Mouse (Mus musculus): ENCODE results near the gene Crabp1. TPM values are rescaled to one million over a fixed set of nuclear protein-coding genes. Genes with fewer than 3 reads are reported as not detected.
A peak's percentile ranks its signal among the peaks of the same experiment; 100 is the strongest.

The Crabp1 gene
- total and polyA plus RNA-seq, 3 experiments = not detected

GRCm38 (mm10) chr9:54821442-54822100 is 57.0 kb downstream of the Crabp1 start:
- Histone ChIP-seq H3K27me3 (ENCODE audit: insufficient read depth, low read length) (peaks cover 9% of the 10 kb centered on the region; the same call in 1 of the 2 replicates), H3K4me1 (ENCODE audit: insufficient read depth, low read depth, low read length) (no peaks in the 10 kb centered on the region), H3K4me3 (ENCODE audit: low read depth, low read length) (no peak overlapping the region), H3K36me3 (replicated peaks) (no peaks in the 10 kb centered on the region), H3K9me3 (replicated peaks) (no peaks in the 10 kb centered on the region)
- TF ChIP-seq TAL1 (conservative IDR thresholded peaks at IDR 0.05; ENCODE audit: low read depth, low read length) (no peak), CTCF (IDR thresholded peaks at IDR 0.05; ENCODE audit: low read depth, low read length) (no peak), GATA1 (IDR thresholded peaks at IDR 0.05; ENCODE audit: borderline replicate concordance, low read length) (no peak), POLR2AphosphoS5 (IDR thresholded peaks at IDR 0.05; ENCODE audit: insufficient replicate concordance, low read depth, low read length) (no peak), GATA2 (IDR thresholded peaks at IDR 0.05; ENCODE audit: borderline replicate concordance, low read depth, low read length) (no peak)
- ATAC-seq (ENCODE audit: extremely low read depth, insufficient number of reproducible peaks, low FRiP score, poor library complexity, severe bottlenecking) (no peak), DNase-seq (ENCODE audit: low spot score) (peak; percentile 10)

Other genes with a start within 250 kb of the Crabp1 start
- gene Sh2d7, start 225.8 kb upstream of the Crabp1 start, total RNA-seq (2014; fragmentation: Nextera tagmentation) = not detected in 2 replicates
- gene Sh2d7, start 225.8 kb upstream of the Crabp1 start, total RNA-seq (2017) = 0.05 and 0.06 TPM in 2 replicates
- gene Sh2d7, start 225.8 kb upstream of the Crabp1 start, polyA plus RNA-seq (2012) = not detected in 2 replicates
- not detected in 2 replicates for gene Cib2, start 204.5 kb upstream of the Crabp1 start, total RNA-seq (2014; fragmentation: Nextera tagmentation)
- 0.17 TPM in 1 of 2 replicates, not detected in the other for gene Cib2, start 204.5 kb upstream of the Crabp1 start, total RNA-seq (2017)
- gene Cib2, start 204.5 kb upstream of the Crabp1 start, polyA plus RNA-seq (2012) = 0.04 and 0.08 TPM in 2 replicates
- 76.3 and 79.5 TPM in 2 replicates for gene Idh3a, start 178.4 kb upstream of the Crabp1 start, total RNA-seq (2014; fragmentation: Nextera tagmentation)
- gene Idh3a, start 178.4 kb upstream of the Crabp1 start, total RNA-seq (2017) = 60.8 and 71.5 TPM in 2 replicates
- gene Idh3a, start 178.4 kb upstream of the Crabp1 start, polyA plus RNA-seq (2012) = 20.3 and 21.7 TPM in 2 replicates
- gene Acsbg1, start 102.9 kb upstream of the Crabp1 start, total RNA-seq (2014; fragmentation: Nextera tagmentation) = 0.34 TPM in 1 of 2 replicates, not detected in the other
- 0.12 and 0.38 TPM in 2 replicates for gene Acsbg1, start 102.9 kb upstream of the Crabp1 start, total RNA-seq (2017)
- 0.02 and 0.03 TPM in 2 replicates for gene Acsbg1, start 102.9 kb upstream of the Crabp1 start, polyA plus RNA-seq (2012)
- gene Dnaja4, start 65.9 kb upstream of the Crabp1 start, total RNA-seq (2014; fragmentation: Nextera tagmentation) = 18.6 TPM in 1 of 2 replicates, not detected in the other
- 0.12 and 0.16 TPM in 2 replicates for gene Dnaja4, start 65.9 kb upstream of the Crabp1 start, total RNA-seq (2017)
- gene Dnaja4, start 65.9 kb upstream of the Crabp1 start, polyA plus RNA-seq (2012) = not detected in 2 replicates
- 55.8 and 67.6 TPM in 2 replicates for gene Wdr61, start 30.2 kb upstream of the Crabp1 start, total RNA-seq (2014; fragmentation: Nextera tagmentation)
- 109 and 124 TPM in 2 replicates for gene Wdr61, start 30.2 kb upstream of the Crabp1 start, total RNA-seq (2017)
- gene Wdr61, start 30.2 kb upstream of the Crabp1 start, polyA plus RNA-seq (2012) = 12.5 and 32.6 TPM in 2 replicates
- gene Ireb2, start 99.0 kb downstream of the Crabp1 start, total RNA-seq (2014; fragmentation: Nextera tagmentation) = 60.7 and 70.9 TPM in 2 replicates
- gene Ireb2, start 99.0 kb downstream of the Crabp1 start, total RNA-seq (2017) = 46.0 and 47.0 TPM in 2 replicates
- gene Ireb2, start 99.0 kb downstream of the Crabp1 start, polyA plus RNA-seq (2012) = 1.4 and 2.1 TPM in 2 replicates
- gene Hykk, start 152.5 kb downstream of the Crabp1 start, total RNA-seq (2014; fragmentation: Nextera tagmentation) = not detected in 2 replicates
- 0.06 and 0.16 TPM in 2 replicates for gene Hykk, start 152.5 kb downstream of the Crabp1 start, total RNA-seq (2017)
- gene Hykk, start 152.5 kb downstream of the Crabp1 start, polyA plus RNA-seq (2012) = not detected in 2 replicates
- gene Psma4, start 186.0 kb downstream of the Crabp1 start, total RNA-seq (2014; fragmentation: Nextera tagmentation) = 203 and 219 TPM in 2 replicates
- gene Psma4, start 186.0 kb downstream of the Crabp1 start, total RNA-seq (2017) = 293 and 307 TPM in 2 replicates
- gene Psma4, start 186.0 kb downstream of the Crabp1 start, polyA plus RNA-seq (2012) = 12.3 and 15.5 TPM in 2 replicates
- gene AY074887, start 186.2 kb downstream of the Crabp1 start, total RNA-seq (2014; fragmentation: Nextera tagmentation) = 1.4 TPM in 1 of 2 replicates, not detected in the other
- not detected in 2 replicates for gene AY074887, start 186.2 kb downstream of the Crabp1 start, total RNA-seq (2017)
- not detected in 2 replicates for gene AY074887, start 186.2 kb downstream of the Crabp1 start, polyA plus RNA-seq (2012)
- 1.4 and 2.9 TPM in 2 replicates for gene Chrna5, start 216.1 kb downstream of the Crabp1 start, total RNA-seq (2014; fragmentation: Nextera tagmentation)
- 0.33 and 0.76 TPM in 2 replicates for gene Chrna5, start 216.1 kb downstream of the Crabp1 start, total RNA-seq (2017)
- gene Chrna5, start 216.1 kb downstream of the Crabp1 start, polyA plus RNA-seq (2012) = 0.16 and 0.32 TPM in 2 replicates

Data from G1E (cell line).